Mouse (Mus musculus): ENCODE measurements at regions not wholly inside any gene's neighbourhood (a gene's known extent, or its start where the extent isn't known, plus 50 kb on each side); places are given as distances from the start of the nearest gene placed in this dataset.
"Not testable (repeated sequence)": the region's sequence is repeated elsewhere in the genome, so short reads cannot be mapped to it uniquely, and the experiment has no call there.

DNA sequence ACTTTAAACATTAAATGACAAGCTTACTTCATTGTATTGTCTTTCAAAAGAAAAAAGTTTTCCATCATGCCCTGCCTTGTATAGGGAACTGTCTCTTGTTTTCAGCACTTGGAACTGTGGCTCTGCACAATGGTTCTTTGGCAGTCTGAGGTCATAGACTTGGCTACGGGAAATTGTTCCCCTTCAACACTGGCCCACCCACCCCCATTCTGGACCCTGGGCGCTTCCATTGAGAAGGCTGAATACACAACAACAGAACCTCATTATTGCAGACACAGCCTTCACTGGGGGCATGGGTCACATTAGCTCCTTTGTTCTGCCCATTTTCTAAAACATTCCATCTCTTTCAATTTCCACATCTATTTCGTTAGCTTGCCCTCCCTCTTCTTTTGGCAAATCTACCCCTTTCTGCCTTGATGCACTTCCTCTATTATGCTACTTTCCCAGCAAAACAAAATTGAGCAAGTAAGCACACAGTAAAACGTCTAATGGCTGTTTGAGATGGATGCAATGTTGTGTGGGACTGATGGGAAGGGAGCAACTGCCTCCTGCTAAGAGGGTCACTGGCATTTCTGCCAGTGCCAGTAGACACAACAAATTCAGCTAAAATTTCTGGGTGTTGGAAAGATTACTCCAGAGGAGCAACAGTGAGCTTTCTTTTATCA, 136.0 kb upstream of the Mad2l1 start:
- Histone ChIP-seq H3K4me3 (replicated peaks) (no peak overlapping the region), H3K9me3 (ENCODE audit: control insufficient read depth, low read length) (no peaks in the 10 kb centered on the region), H3K36me3 (ENCODE audit: control insufficient read depth) (no peaks in the 10 kb centered on the region), H3K4me1 (ENCODE audit: control insufficient read depth) (no peaks in the 10 kb centered on the region), H3K27me3 (ENCODE audit: control insufficient read depth) (no peaks in the 10 kb centered on the region)
- TF ChIP-seq TAL1 (IDR thresholded peaks at IDR 0.05; ENCODE audit: low read length) (no peak), GATA1 (IDR thresholded peaks at IDR 0.05; ENCODE audit: low read length) (no peak)

DNA sequence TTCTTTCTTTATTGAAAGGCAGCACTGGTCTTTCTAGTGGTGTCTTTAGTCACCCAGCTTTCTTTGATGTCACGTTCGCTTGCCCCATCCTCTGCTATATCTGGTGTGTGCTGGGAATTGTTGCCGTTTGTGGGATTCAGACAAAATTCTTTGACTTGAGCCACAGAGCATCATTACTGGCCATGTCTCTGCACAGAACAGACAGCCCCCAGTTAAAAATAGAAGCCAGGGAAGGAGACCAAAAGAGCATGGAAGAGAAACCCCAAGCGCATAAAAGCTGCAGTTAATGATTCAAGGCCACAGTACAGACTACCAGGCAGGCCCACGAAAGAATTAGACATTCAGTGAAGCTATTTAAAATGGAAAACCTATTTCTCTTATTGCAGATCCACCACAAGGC, 133.7 kb upstream of the Mad2l1 start:
- no peaks in the 10 kb centered on the region for H3K36me3 ChIP-seq (ENCODE audit: control insufficient read depth)
- no peaks in the 10 kb centered on the region for H3K9me3 ChIP-seq (ENCODE audit: control insufficient read depth, low read length)
- no peak for TF ChIP-seq GATA1 (IDR thresholded peaks at IDR 0.05; ENCODE audit: low read length)
- TF ChIP-seq TAL1 (IDR thresholded peaks at IDR 0.05; ENCODE audit: low read length): no peak
- H3K4me3 ChIP-seq (replicated peaks): no peak overlapping the region
- no peaks in the 10 kb centered on the region for H3K4me1 ChIP-seq (ENCODE audit: control insufficient read depth)
- no peaks in the 10 kb centered on the region for H3K27me3 ChIP-seq (ENCODE audit: control insufficient read depth)

DNA sequence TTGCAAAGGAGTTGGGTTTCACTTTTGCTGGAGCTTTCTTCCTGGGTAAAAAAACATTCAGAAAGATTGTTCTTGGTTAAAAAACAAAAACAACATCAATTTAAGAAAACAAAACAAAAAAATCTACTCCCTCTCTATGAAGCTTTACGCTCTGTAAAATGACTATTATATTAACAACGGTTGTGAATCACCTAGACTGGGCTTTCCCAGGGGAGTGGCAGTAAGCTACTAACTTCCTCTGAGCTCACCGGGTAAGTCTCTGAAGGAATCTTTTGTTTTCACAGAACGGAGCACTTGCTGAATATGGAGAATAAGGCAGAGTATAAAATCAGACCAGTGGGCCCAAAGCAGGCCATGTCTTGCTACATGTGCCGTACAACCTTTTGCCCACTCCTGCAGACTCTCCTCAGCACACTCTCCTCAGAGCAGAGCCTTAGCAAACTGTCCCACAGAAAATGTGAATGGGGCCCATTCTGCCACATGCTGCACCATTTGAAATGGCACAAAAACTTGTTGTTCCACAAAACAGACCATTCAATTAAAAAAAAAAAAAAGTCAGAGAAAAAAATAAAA, 133.2 kb upstream of the Mad2l1 start:
- Histone ChIP-seq H3K4me3 (replicated peaks) (no peak overlapping the region), H3K36me3 (ENCODE audit: control insufficient read depth) (no peaks in the 10 kb centered on the region), H3K9me3 (ENCODE audit: control insufficient read depth, low read length) (no peaks in the 10 kb centered on the region), H3K4me1 (ENCODE audit: control insufficient read depth) (no peaks in the 10 kb centered on the region), H3K27me3 (ENCODE audit: control insufficient read depth) (no peaks in the 10 kb centered on the region)
- TF ChIP-seq GATA1 (IDR thresholded peaks at IDR 0.05; ENCODE audit: low read length) (no peak), TAL1 (IDR thresholded peaks at IDR 0.05; ENCODE audit: low read length) (no peak)

DNA sequence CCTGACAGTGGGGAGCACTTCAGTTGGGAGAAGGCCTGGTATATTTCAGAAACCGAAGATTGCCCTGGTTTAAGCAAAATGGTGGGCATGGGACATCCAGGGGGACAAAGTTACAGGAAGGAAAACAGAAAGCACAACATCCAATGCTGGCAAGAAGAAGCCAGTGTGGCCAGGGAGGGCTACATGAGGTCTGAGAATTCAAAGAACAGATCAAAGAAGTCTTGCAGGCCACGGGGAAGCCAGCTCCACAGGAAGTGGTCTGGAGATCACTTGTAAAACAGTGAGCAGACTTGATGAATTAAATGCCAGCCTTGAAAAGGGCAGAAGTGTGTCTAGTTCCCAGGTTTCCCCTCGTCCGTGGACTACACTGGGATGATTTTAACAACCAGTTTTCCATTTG, 120.4 kb upstream of the Mad2l1 start:
- Histone ChIP-seq H3K27me3 (ENCODE audit: control insufficient read depth) (no peaks in the 10 kb centered on the region), H3K4me1 (ENCODE audit: control insufficient read depth) (no peaks in the 10 kb centered on the region), H3K9me3 (ENCODE audit: control insufficient read depth, low read length) (no peaks in the 10 kb centered on the region), H3K36me3 (ENCODE audit: control insufficient read depth) (no peaks in the 10 kb centered on the region), H3K4me3 (replicated peaks) (no peak overlapping the region)
- TF ChIP-seq GATA1 (IDR thresholded peaks at IDR 0.05; ENCODE audit: low read length) (no peak), TAL1 (IDR thresholded peaks at IDR 0.05; ENCODE audit: low read length) (no peak)

DNA sequence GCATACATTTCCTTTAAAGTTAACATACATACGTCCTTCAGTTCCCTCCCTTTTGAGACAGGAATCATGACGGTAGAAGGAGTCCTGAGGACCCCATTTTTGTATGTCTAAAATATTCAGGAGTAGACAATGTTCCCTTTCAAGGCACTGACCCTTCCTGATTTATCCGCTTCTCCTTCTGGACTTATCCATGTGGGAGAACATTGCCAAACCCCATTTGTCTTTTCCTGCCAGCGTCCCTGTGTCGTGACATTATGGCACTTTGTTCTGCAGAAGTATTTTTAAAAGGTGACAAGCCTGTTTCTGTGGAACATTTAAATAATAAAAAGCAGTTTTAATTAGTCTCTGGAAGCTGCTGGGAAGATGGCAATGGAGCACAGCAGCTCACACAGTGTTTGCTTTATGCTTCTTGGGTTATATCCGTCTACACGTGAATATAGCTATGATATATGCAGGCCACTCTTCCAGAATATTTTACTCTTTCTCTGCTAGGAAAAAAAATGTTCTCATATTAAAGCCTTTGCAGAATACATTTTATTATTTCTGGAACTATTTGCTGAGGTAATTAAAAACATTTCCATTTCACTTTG, 115.6 kb upstream of the Mad2l1 start:
- H3K36me3 ChIP-seq (ENCODE audit: control insufficient read depth): no peaks in the 10 kb centered on the region
- H3K27me3 ChIP-seq (ENCODE audit: control insufficient read depth): no peaks in the 10 kb centered on the region
- H3K4me3 ChIP-seq (replicated peaks): no peak overlapping the region
- H3K4me1 ChIP-seq (ENCODE audit: control insufficient read depth): no peaks in the 10 kb centered on the region
- TF ChIP-seq GATA1 (IDR thresholded peaks at IDR 0.05; ENCODE audit: low read length): no peak
- no peak for TF ChIP-seq TAL1 (IDR thresholded peaks at IDR 0.05; ENCODE audit: low read length)
- H3K9me3 ChIP-seq (ENCODE audit: control insufficient read depth, low read length): no peaks in the 10 kb centered on the region

DNA sequence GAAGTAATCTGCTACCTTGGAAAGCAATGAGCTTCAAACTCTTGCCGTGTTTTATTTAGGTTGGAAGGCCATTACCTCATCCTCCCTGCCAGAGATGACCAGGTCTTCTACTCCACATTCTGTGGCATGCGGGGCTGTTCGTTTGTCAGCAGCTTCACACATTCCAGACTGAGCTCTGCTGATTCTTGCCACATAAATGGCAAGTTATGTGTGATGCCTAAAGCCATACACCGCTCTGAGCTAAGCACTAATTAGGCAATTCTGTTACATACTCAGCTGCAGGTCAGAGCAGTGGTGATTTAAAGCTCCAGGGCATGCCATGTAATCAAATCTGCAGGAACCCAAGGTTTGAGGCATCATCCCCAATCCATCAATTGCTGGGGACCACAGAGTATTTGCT, 106.8 kb upstream of the Mad2l1 start:
- no peaks in the 10 kb centered on the region for H3K27me3 ChIP-seq (ENCODE audit: control insufficient read depth)
- no peak for TF ChIP-seq TAL1 (IDR thresholded peaks at IDR 0.05; ENCODE audit: low read length)
- TF ChIP-seq GATA1 (IDR thresholded peaks at IDR 0.05; ENCODE audit: low read length): no peak
- no peaks in the 10 kb centered on the region for H3K9me3 ChIP-seq (ENCODE audit: control insufficient read depth, low read length)
- H3K4me1 ChIP-seq (ENCODE audit: control insufficient read depth): no peaks in the 10 kb centered on the region
- no peak overlapping the region for H3K4me3 ChIP-seq (replicated peaks)
- H3K36me3 ChIP-seq (ENCODE audit: control insufficient read depth): no peaks in the 10 kb centered on the region

DNA sequence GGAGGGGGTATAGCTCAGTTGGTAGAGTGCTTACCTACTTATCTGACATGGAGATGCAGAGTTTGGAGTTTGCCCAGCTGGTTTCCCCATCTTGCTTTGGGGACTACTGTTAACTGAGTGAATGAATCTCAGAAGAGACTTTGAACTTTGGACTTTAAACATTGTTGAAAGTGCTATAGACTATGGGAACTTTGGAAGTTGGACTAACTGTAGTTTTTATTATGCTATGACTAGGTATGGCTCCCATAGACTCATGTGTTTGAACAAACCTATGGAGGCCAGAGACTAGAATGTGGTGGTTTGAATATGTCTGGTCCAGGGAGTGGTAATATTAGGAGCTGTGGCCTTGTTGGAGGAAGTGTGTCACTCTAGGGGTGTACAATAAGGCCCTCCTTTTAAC, 84.8 kb upstream of the Mad2l1 start:
- H3K4me1 ChIP-seq (ENCODE audit: control insufficient read depth); H3K27me3 ChIP-seq (ENCODE audit: control insufficient read depth); H3K4me3 ChIP-seq (replicated peaks); H3K36me3 ChIP-seq (ENCODE audit: control insufficient read depth); H3K9me3 ChIP-seq (ENCODE audit: control insufficient read depth, low read length): not testable (repeated sequence)

DNA sequence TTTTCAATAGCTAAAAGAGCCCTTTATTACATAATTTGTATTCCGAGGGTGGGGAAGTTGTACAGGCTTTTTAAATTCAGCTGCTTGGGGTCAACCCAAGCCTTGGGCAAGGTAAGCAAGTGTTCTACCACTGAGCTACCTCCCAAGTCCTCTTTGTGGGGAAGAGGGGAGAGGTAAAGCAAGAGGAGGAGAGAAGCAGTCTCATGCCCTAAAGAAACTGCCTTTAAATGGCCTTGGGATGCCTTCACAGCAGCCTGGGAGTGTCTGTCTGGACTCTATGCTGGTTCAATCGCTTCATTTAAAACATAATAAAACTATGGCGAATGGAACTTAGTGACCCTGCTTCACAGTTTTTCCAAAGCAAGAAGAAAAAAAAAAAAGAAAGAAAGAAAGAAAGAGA, 77.0 kb upstream of the Mad2l1 start:
- H3K4me1 ChIP-seq (ENCODE audit: control insufficient read depth): no peaks in the 10 kb centered on the region
- no peak overlapping the region for H3K4me3 ChIP-seq (replicated peaks)
- H3K36me3 ChIP-seq (ENCODE audit: control insufficient read depth): no peaks in the 10 kb centered on the region
- H3K27me3 ChIP-seq (ENCODE audit: control insufficient read depth): no peaks in the 10 kb centered on the region
- TF ChIP-seq TAL1 (IDR thresholded peaks at IDR 0.05; ENCODE audit: low read length) (no peak), GATA1 (IDR thresholded peaks at IDR 0.05; ENCODE audit: low read length) (no peak)
- no peaks in the 10 kb centered on the region for H3K9me3 ChIP-seq (ENCODE audit: control insufficient read depth, low read length)

DNA sequence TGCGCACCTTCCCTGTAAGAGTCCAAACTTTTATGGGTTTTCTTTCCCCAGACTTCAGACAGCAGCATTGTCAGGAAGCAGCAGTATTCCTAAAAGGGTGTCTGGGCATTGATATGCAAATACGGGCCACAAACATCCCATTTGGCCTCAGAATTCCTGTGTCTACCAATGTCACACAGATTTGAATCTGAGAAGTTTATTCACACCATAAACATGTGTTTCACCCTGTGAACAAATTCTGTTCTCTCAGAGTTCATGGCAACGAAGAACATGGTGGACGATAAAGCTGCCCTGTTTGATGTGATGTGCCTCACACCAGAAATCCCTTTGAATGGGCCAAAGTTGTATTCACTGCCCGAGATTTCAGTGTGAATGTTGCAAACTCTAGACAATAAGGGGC, 70.7 kb upstream of the Mad2l1 start:
- no peak for TF ChIP-seq GATA1 (IDR thresholded peaks at IDR 0.05; ENCODE audit: low read length)
- TF ChIP-seq TAL1 (IDR thresholded peaks at IDR 0.05; ENCODE audit: low read length): no peak
- Histone ChIP-seq H3K27me3 (ENCODE audit: control insufficient read depth) (no peaks in the 10 kb centered on the region), H3K9me3 (ENCODE audit: control insufficient read depth, low read length) (no peaks in the 10 kb centered on the region), H3K4me1 (ENCODE audit: control insufficient read depth) (no peaks in the 10 kb centered on the region), H3K36me3 (ENCODE audit: control insufficient read depth) (no peaks in the 10 kb centered on the region), H3K4me3 (replicated peaks) (no peak overlapping the region)

Data from erythroblast, embryonic 14.5 days (primary cell).